Mouse (Mus musculus): ENCODE measurements around the gene Fa2h. TPM values are rescaled to one million over a fixed set of nuclear protein-coding genes. Genes with fewer than 3 reads are reported as not detected.

Gene Fa2h
- polyA plus RNA-seq, 1 experiment: 0.54 TPM

DNA sequence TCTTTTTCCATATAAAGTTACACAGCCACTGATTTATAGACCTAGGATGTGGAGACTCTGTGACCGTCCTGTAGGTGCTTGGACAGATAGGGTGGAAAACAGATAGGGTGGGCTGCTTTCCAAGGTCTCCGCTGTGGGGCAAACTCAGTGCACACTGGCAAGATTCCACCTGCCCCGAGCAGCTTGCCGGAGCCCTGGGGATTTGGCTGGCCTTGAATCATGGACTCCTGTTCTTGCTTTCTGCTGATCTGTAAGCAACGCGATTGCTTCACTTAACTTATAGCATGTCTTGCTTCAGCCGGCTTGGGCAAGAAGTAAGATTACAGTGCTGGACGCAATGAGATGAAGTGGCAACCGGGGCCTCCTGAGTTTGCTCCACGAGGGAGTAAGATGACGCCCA is 30.6 kb upstream of the Fa2h start:
- Histone ChIP-seq H3K79me2 (ENCODE audit: control insufficient read depth, insufficient read depth) (no peaks in the 10 kb centered on the region), H3K4me3 (no peak overlapping the region), H3K4me2 (ENCODE audit: low read depth) (no peak overlapping the region), H3K36me3 (ENCODE audit: control insufficient read depth, insufficient read depth) (no peaks in the 10 kb centered on the region), H3ac (ENCODE audit: control insufficient read depth, insufficient read length) (no peak overlapping the region), H3K27me3 (ENCODE audit: control insufficient read depth, insufficient read depth, insufficient read length) (no peaks in the 10 kb centered on the region)
- TF ChIP-seq MAX (IDR thresholded peaks at IDR 0.05; ENCODE audit: low read depth): no peak
- no peak for TF ChIP-seq TCF3 (IDR thresholded peaks at IDR 0.05; ENCODE audit: insufficient read length, low read depth)
- TF ChIP-seq MYOG (IDR thresholded peaks at IDR 0.05; ENCODE audit: control insufficient read depth in 1 of 3, insufficient read depth in 1 of 3, insufficient read length in 2 of 3, low read depth in 2 of 3): no peak
- TF ChIP-seq MYOD1 (IDR thresholded peaks at IDR 0.05; ENCODE audit: control insufficient read depth in 1 of 3, insufficient read length in 2 of 3, low read depth in 2 of 3): no peak
- TF ChIP-seq POLR2AphosphoS2 (IDR thresholded peaks at IDR 0.05; ENCODE audit: insufficient read length, low read depth): no peak
- TF ChIP-seq CEBPB (IDR thresholded peaks at IDR 0.05; ENCODE audit: insufficient read depth, poor library complexity, severe bottlenecking): no peak
- no peak for TF ChIP-seq E2F4 (IDR thresholded peaks at IDR 0.05; ENCODE audit: insufficient read depth)
- TF ChIP-seq USF1 (IDR thresholded peaks at IDR 0.05; ENCODE audit: low read depth): no peak
- no peak for TF ChIP-seq POLR2A (IDR thresholded peaks at IDR 0.05; ENCODE audit: insufficient read length, low read depth)
- TF ChIP-seq REST (IDR thresholded peaks at IDR 0.05; ENCODE audit: insufficient read depth, insufficient read length): no peak
- no peak for TF ChIP-seq TCF12 (IDR thresholded peaks at IDR 0.05; ENCODE audit: insufficient read depth, poor library complexity, severe bottlenecking)

DNA sequence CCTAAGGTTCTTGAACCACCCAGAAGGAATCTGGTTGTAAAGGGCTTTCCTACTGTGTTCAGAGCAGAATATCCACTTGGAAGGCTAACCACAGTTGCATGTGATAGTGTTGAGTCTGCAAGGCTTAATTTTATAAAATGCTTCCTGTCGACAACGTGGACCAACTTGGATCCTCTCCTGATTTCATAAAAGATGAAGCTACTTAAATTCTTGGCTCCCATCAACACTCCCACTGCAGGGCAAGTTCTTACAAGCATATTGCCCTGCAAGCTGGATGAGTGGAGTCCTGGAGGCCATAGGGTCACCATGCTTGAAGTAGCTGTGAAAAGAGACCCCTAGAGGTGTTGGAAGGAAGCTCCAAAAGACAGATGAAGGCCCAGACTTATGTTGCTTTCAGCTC is 29.0 kb upstream of the Fa2h start:
- TF ChIP-seq MAX (IDR thresholded peaks at IDR 0.05; ENCODE audit: low read depth): no peak
- no peak for TF ChIP-seq MYOD1 (IDR thresholded peaks at IDR 0.05; ENCODE audit: control insufficient read depth in 1 of 3, insufficient read length in 2 of 3, low read depth in 2 of 3)
- no peak for TF ChIP-seq TCF3 (IDR thresholded peaks at IDR 0.05; ENCODE audit: insufficient read length, low read depth)
- no peak for TF ChIP-seq MYOG (IDR thresholded peaks at IDR 0.05; ENCODE audit: control insufficient read depth in 1 of 3, insufficient read depth in 1 of 3, insufficient read length in 2 of 3, low read depth in 2 of 3)
- TF ChIP-seq REST (IDR thresholded peaks at IDR 0.05; ENCODE audit: insufficient read depth, insufficient read length): no peak
- no peak for TF ChIP-seq POLR2AphosphoS2 (IDR thresholded peaks at IDR 0.05; ENCODE audit: insufficient read length, low read depth)
- TF ChIP-seq POLR2A (IDR thresholded peaks at IDR 0.05; ENCODE audit: insufficient read length, low read depth): no peak
- TF ChIP-seq CEBPB (IDR thresholded peaks at IDR 0.05; ENCODE audit: insufficient read depth, poor library complexity, severe bottlenecking): no peak
- no peak for TF ChIP-seq TCF12 (IDR thresholded peaks at IDR 0.05; ENCODE audit: insufficient read depth, poor library complexity, severe bottlenecking)
- TF ChIP-seq SRF (IDR thresholded peaks at IDR 0.05; ENCODE audit: control insufficient read depth, insufficient read length, low read depth): no peak
- no peak for TF ChIP-seq E2F4 (IDR thresholded peaks at IDR 0.05; ENCODE audit: insufficient read depth)
- no peak for TF ChIP-seq USF1 (IDR thresholded peaks at IDR 0.05; ENCODE audit: low read depth)
- no peaks in the 10 kb centered on the region for H3K36me3 ChIP-seq (ENCODE audit: control insufficient read depth, insufficient read depth)
- H3K79me2 ChIP-seq (ENCODE audit: control insufficient read depth, insufficient read depth): no peaks in the 10 kb centered on the region
- H3ac ChIP-seq (ENCODE audit: control insufficient read depth, insufficient read length): no peak overlapping the region
- H3K4me2 ChIP-seq (ENCODE audit: low read depth): no peak overlapping the region
- no peaks in the 10 kb centered on the region for H3K27me3 ChIP-seq (ENCODE audit: control insufficient read depth, insufficient read depth, insufficient read length)
- H3K4me3 ChIP-seq: no peak overlapping the region

DNA sequence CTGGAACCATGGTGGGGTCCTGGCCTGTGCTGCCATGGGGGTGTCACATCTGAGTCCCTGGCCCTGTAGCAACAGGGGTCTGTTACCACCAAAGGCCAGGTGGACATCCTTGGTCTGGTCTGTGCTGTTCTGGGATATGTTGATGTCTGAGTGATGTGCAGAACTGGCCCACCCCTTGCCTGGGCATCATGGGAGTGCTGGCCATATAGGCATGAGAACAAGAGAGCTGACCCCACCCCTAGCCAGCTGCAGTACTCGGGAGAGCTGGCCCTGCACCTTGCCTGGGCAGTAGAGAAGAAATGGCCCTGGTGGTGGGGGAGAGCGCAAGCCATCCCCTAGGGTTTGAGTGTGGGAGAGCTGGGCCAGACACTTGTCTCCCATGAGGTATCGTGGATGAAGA is 25.5 kb upstream of the Fa2h start:
- Histone ChIP-seq H3K36me3 (ENCODE audit: control insufficient read depth, insufficient read depth) (no peaks in the 10 kb centered on the region), H3K79me2 (ENCODE audit: control insufficient read depth, insufficient read depth) (no peaks in the 10 kb centered on the region), H3K4me3 (no peak overlapping the region), H3K4me2 (ENCODE audit: low read depth) (no peak overlapping the region), H3K27me3 (ENCODE audit: control insufficient read depth, insufficient read depth, insufficient read length) (no peaks in the 10 kb centered on the region), H3ac (ENCODE audit: control insufficient read depth, insufficient read length) (no peak overlapping the region)
- no peak for TF ChIP-seq POLR2AphosphoS2 (IDR thresholded peaks at IDR 0.05; ENCODE audit: insufficient read length, low read depth)
- TF ChIP-seq MAX (IDR thresholded peaks at IDR 0.05; ENCODE audit: low read depth): no peak
- no peak for TF ChIP-seq E2F4 (IDR thresholded peaks at IDR 0.05; ENCODE audit: insufficient read depth)
- TF ChIP-seq TCF12 (IDR thresholded peaks at IDR 0.05; ENCODE audit: insufficient read depth, poor library complexity, severe bottlenecking): no peak
- TF ChIP-seq TCF3 (IDR thresholded peaks at IDR 0.05; ENCODE audit: insufficient read length, low read depth): no peak
- TF ChIP-seq POLR2A (IDR thresholded peaks at IDR 0.05; ENCODE audit: insufficient read length, low read depth): no peak
- TF ChIP-seq MYOD1 (IDR thresholded peaks at IDR 0.05; ENCODE audit: control insufficient read depth in 1 of 3, insufficient read length in 2 of 3, low read depth in 2 of 3): no peak
- TF ChIP-seq MYOG (IDR thresholded peaks at IDR 0.05; ENCODE audit: control insufficient read depth in 1 of 3, insufficient read depth in 1 of 3, insufficient read length in 2 of 3, low read depth in 2 of 3): no peak
- no peak for TF ChIP-seq USF1 (IDR thresholded peaks at IDR 0.05; ENCODE audit: low read depth)
- TF ChIP-seq SRF (IDR thresholded peaks at IDR 0.05; ENCODE audit: control insufficient read depth, insufficient read length, low read depth): no peak
- no peak for TF ChIP-seq REST (IDR thresholded peaks at IDR 0.05; ENCODE audit: insufficient read depth, insufficient read length)
- TF ChIP-seq CEBPB (IDR thresholded peaks at IDR 0.05; ENCODE audit: insufficient read depth, poor library complexity, severe bottlenecking): no peak

DNA sequence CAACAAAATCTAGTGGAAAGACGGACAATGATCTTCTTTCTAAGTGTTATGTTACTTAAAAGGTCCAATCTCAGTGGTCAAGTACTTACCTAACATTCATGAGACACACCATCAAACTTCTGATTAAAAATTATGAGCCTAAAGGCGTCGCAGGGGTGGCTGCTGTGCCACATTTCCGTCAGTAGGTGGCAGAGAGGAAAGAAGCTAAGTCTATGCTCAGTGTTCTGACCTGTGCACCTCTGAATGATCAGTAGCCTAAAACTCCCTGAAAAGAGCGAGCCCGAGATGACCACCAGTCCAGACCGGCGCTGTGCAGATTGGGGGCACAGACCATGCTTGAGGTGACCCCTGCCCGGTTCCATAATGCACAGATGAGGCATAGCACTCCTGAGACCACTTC is 25.0 kb upstream of the Fa2h start:
- no peak overlapping the region for H3ac ChIP-seq (ENCODE audit: control insufficient read depth, insufficient read length)

More for the DNA sequence above, 25.0 kb upstream of the Fa2h start:
- no peak overlapping the region for H3K4me3 ChIP-seq
- H3K79me2 ChIP-seq (ENCODE audit: control insufficient read depth, insufficient read depth): no peaks in the 10 kb centered on the region
- H3K36me3 ChIP-seq (ENCODE audit: control insufficient read depth, insufficient read depth): no peaks in the 10 kb centered on the region
- H3K4me2 ChIP-seq (ENCODE audit: low read depth): peak overlapping the region; percentile 30
- no peaks in the 10 kb centered on the region for H3K27me3 ChIP-seq (ENCODE audit: control insufficient read depth, insufficient read depth, insufficient read length)
- TF ChIP-seq TCF3 (IDR thresholded peaks at IDR 0.05; ENCODE audit: insufficient read length, low read depth) (no peak), REST (IDR thresholded peaks at IDR 0.05; ENCODE audit: insufficient read depth, insufficient read length) (no peak), MAX (IDR thresholded peaks at IDR 0.05; ENCODE audit: low read depth) (no peak), MYOG (IDR thresholded peaks at IDR 0.05; ENCODE audit: control insufficient read depth in 1 of 3, insufficient read depth in 1 of 3, insufficient read length in 2 of 3, low read depth in 2 of 3) (no peak), SRF (IDR thresholded peaks at IDR 0.05; ENCODE audit: control insufficient read depth, insufficient read length, low read depth) (no peak), POLR2A (IDR thresholded peaks at IDR 0.05; ENCODE audit: insufficient read length, low read depth) (no peak), CEBPB (IDR thresholded peaks at IDR 0.05; ENCODE audit: insufficient read depth, poor library complexity, severe bottlenecking) (no peak), USF1 (IDR thresholded peaks at IDR 0.05; ENCODE audit: low read depth) (no peak)

Measured in myocyte (in vitro differentiated cells).